Mouse (Mus musculus): ENCODE measurements around the gene Wwox. TPM values are rescaled to one million over a fixed set of nuclear protein-coding genes. Genes with fewer than 3 reads are reported as not detected.

The Wwox gene
- polyA plus RNA-seq, 1 experiment from 2014 or later, result 14.9 TPM

- Histone ChIP-seq H3K36me3 (ENCODE audit: control insufficient read depth, insufficient read depth, low read length) (no peaks in the 10 kb centered on the region), H3K9me3 (ENCODE audit: control insufficient read depth, low read length) (no peaks in the 10 kb centered on the region), H3K27me3 (replicated peaks; ENCODE audit: control insufficient read depth, insufficient read depth, low read length) (no peaks in the 10 kb centered on the region), H3K4me1 (ENCODE audit: control insufficient read depth, insufficient read depth, low read depth, low read length) (0 out of 2 replicates have a peak, but pooled peaks cover 3% of the 10 kb centered on the region), H3K4me2 (ENCODE audit: low read length) (no peak overlapping the region), H3K27ac (ENCODE audit: low read depth, low read length) (no peak overlapping the region), H3K4me3 (ENCODE audit: low read length) (no peak overlapping the region), H3K9ac (ENCODE audit: low read depth, low read length) (no peak overlapping the region)
- 78% methylated on average over 9 of the region's 9 CpGs for WGBS
- ATAC-seq, result no peak
Measured at GRCm38 (mm10) chr8:114941644-114942043, 502.2 kb downstream of the Wwox start.

DNA sequence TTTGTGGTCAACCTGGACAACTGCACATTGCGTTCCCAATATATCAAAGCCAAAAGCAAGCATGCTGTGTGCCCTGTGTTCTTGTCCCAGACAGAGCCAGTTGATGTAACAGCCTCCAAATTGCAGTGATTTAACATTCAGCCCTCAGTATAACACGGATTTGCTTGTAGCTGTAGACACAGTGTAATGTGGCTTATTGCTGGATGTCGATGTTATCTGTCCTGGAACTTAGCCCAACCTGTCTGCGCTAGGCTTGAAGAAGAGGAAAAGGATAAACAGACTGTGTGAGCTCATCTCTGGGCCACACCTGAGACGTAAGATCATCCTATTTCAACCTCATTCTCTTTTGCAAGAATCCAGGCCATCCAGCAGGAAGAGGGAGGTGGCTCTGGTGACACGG is 508.5 kb downstream of the Wwox start:
- no peaks in the 10 kb centered on the region for H3K4me1 ChIP-seq (ENCODE audit: control insufficient read depth, insufficient read depth, low read depth, low read length)
- no peak overlapping the region for H3K4me2 ChIP-seq (ENCODE audit: low read length)
- no peak overlapping the region for H3K9ac ChIP-seq (ENCODE audit: low read depth, low read length)
- H3K4me3 ChIP-seq (ENCODE audit: low read length), result no peak overlapping the region
- no peaks in the 10 kb centered on the region for H3K27me3 ChIP-seq (replicated peaks; ENCODE audit: control insufficient read depth, insufficient read depth, low read length)
- H3K36me3 ChIP-seq (ENCODE audit: control insufficient read depth, insufficient read depth, low read length), result no peaks in the 10 kb centered on the region
- no peak overlapping the region for H3K27ac ChIP-seq (ENCODE audit: low read depth, low read length)
- 69% methylated on average over 6 of the region's 6 CpGs for WGBS
- no peaks in the 10 kb centered on the region for H3K9me3 ChIP-seq (ENCODE audit: control insufficient read depth, low read length)
- ATAC-seq, result no peak

- Histone ChIP-seq H3K4me2 (ENCODE audit: low read length) (no peak overlapping the region), H3K4me3 (ENCODE audit: low read length) (no peak overlapping the region), H3K9me3 (ENCODE audit: control insufficient read depth, low read length) (no peaks in the 10 kb centered on the region), H3K4me1 (ENCODE audit: control insufficient read depth, insufficient read depth, low read depth, low read length) (no peaks in the 10 kb centered on the region), H3K36me3 (ENCODE audit: control insufficient read depth, insufficient read depth, low read length) (no peaks in the 10 kb centered on the region), H3K9ac (ENCODE audit: low read depth, low read length) (no peak overlapping the region), H3K27me3 (replicated peaks; ENCODE audit: control insufficient read depth, insufficient read depth, low read length) (no peaks in the 10 kb centered on the region), H3K27ac (ENCODE audit: low read depth, low read length) (no peak overlapping the region)
- ATAC-seq, result no peak
- 85% methylated on average over 8 of the region's 8 CpGs for WGBS
Measured at GRCm38 (mm10) chr8:114956377-114957168, 517.1 kb downstream of the Wwox start.

DNA sequence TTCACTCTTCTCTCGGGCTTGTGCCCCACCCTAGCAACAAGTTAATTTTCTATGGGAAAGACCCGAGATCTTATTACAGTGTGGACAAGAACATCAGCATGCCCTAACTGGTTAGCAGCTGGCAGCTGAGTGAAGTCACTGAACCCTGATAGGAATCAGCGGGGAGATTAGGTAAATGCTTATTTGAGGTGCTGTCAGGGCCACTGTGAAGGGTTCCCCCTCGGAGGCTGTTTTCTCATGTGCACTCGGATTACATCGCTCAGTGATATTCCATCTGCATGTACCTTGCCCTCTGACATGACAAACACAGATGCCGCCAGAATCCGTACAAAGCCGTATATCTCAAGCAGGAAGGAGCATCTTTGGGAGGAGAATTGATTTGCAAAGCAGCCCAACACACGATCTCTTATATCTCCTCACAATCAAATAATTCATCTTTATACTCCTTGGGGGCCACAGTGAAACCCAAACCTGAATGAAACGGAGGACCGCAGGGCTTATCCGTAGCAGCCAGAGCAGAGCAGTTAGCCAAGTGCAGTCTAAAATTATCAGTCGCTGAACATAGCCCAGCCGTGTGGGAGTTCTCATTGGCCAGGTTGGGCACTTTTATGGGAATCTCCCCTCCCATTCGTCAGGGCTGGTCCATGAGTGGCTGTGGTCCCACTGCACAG is 519.1 kb downstream of the Wwox start:
- no peak for ATAC-seq
- H3K4me1 ChIP-seq (ENCODE audit: control insufficient read depth, insufficient read depth, low read depth, low read length), result no peaks in the 10 kb centered on the region
- no peak overlapping the region for H3K27ac ChIP-seq (ENCODE audit: low read depth, low read length)
- no peaks in the 10 kb centered on the region for H3K27me3 ChIP-seq (replicated peaks; ENCODE audit: control insufficient read depth, insufficient read depth, low read length)
- H3K4me2 ChIP-seq (ENCODE audit: low read length), result no peak overlapping the region
- no peak overlapping the region for H3K4me3 ChIP-seq (ENCODE audit: low read length)
- WGBS, result 78% methylated on average over 16 of the region's 16 CpGs
- H3K9me3 ChIP-seq (ENCODE audit: control insufficient read depth, low read length), result no peaks in the 10 kb centered on the region
- H3K36me3 ChIP-seq (ENCODE audit: control insufficient read depth, insufficient read depth, low read length), result no peaks in the 10 kb centered on the region
- no peak overlapping the region for H3K9ac ChIP-seq (ENCODE audit: low read depth, low read length)

GRCm38 (mm10) chr8:114959406-114959805 is 520.0 kb downstream of the Wwox start:
- Histone ChIP-seq H3K9me3 (ENCODE audit: control insufficient read depth, low read length) (no peaks in the 10 kb centered on the region), H3K4me2 (ENCODE audit: low read length) (no peak overlapping the region), H3K36me3 (ENCODE audit: control insufficient read depth, insufficient read depth, low read length) (no peaks in the 10 kb centered on the region), H3K4me1 (ENCODE audit: control insufficient read depth, insufficient read depth, low read depth, low read length) (no peaks in the 10 kb centered on the region), H3K27me3 (replicated peaks; ENCODE audit: control insufficient read depth, insufficient read depth, low read length) (no peaks in the 10 kb centered on the region), H3K4me3 (ENCODE audit: low read length) (no peak overlapping the region), H3K27ac (ENCODE audit: low read depth, low read length) (no peak overlapping the region), H3K9ac (ENCODE audit: low read depth, low read length) (no peak overlapping the region)
- ATAC-seq, result no peak
- 83% methylated on average over 11 of the region's 11 CpGs for WGBS

GRCm38 (mm10) chr8:114962494-114962893 is 523.0 kb downstream of the Wwox start:
- no peak overlapping the region for H3K9ac ChIP-seq (ENCODE audit: low read depth, low read length)
- ATAC-seq, result no peak
- no peak overlapping the region for H3K4me3 ChIP-seq (ENCODE audit: low read length)
- no peak overlapping the region for H3K27ac ChIP-seq (ENCODE audit: low read depth, low read length)
- no peaks in the 10 kb centered on the region for H3K4me1 ChIP-seq (ENCODE audit: control insufficient read depth, insufficient read depth, low read depth, low read length)
- H3K9me3 ChIP-seq (ENCODE audit: control insufficient read depth, low read length), result no peaks in the 10 kb centered on the region
- WGBS, result 67% methylated on average over 1 of the region's 1 CpGs
- H3K36me3 ChIP-seq (ENCODE audit: control insufficient read depth, insufficient read depth, low read length), result no peaks in the 10 kb centered on the region
- H3K4me2 ChIP-seq (ENCODE audit: low read length), result no peak overlapping the region
- no peaks in the 10 kb centered on the region for H3K27me3 ChIP-seq (replicated peaks; ENCODE audit: control insufficient read depth, insufficient read depth, low read length)

GRCm38 (mm10) chr8:114963282-114963681 is 523.8 kb downstream of the Wwox start:
- Histone ChIP-seq H3K4me2 (ENCODE audit: low read length) (no peak overlapping the region), H3K9me3 (ENCODE audit: control insufficient read depth, low read length) (no peaks in the 10 kb centered on the region), H3K36me3 (ENCODE audit: control insufficient read depth, insufficient read depth, low read length) (no peaks in the 10 kb centered on the region), H3K27me3 (replicated peaks; ENCODE audit: control insufficient read depth, insufficient read depth, low read length) (no peaks in the 10 kb centered on the region), H3K9ac (ENCODE audit: low read depth, low read length) (no peak overlapping the region), H3K4me1 (ENCODE audit: control insufficient read depth, insufficient read depth, low read depth, low read length) (no peaks in the 10 kb centered on the region), H3K4me3 (ENCODE audit: low read length) (no peak overlapping the region), H3K27ac (ENCODE audit: low read depth, low read length) (no peak overlapping the region)
- ATAC-seq, result no peak
- WGBS, result 94% methylated on average over 4 of the region's 4 CpGs

DNA sequence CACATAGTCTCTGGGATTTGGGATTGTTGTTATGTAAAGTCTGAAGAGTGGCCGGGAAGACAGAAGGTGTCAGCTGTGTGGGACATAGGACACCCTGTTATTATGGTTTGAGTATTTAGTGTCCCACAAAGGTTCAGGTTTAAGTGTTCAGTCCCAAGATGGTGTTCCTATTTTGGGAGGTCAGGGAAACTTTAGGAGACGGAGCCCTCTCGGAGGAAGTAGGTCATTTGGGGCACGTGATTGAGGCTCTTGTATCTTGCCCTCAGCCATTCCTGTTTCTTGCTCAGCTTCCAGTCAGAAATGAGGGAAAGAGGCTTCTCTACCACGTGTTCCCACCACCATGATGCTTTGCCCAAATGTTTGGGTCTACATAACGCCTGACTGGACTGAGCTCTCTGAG is 524.8 kb downstream of the Wwox start:
- Histone ChIP-seq H3K36me3 (ENCODE audit: control insufficient read depth, insufficient read depth, low read length) (no peaks in the 10 kb centered on the region), H3K4me1 (ENCODE audit: control insufficient read depth, insufficient read depth, low read depth, low read length) (no peaks in the 10 kb centered on the region), H3K4me3 (ENCODE audit: low read length) (no peak overlapping the region), H3K9me3 (ENCODE audit: control insufficient read depth, low read length) (no peaks in the 10 kb centered on the region), H3K4me2 (ENCODE audit: low read length) (no peak overlapping the region), H3K27me3 (replicated peaks; ENCODE audit: control insufficient read depth, insufficient read depth, low read length) (no peaks in the 10 kb centered on the region), H3K9ac (ENCODE audit: low read depth, low read length) (no peak overlapping the region), H3K27ac (ENCODE audit: low read depth, low read length) (no peak overlapping the region)
- WGBS, result 91% methylated on average over 6 of the region's 6 CpGs
- no peak for ATAC-seq

DNA sequence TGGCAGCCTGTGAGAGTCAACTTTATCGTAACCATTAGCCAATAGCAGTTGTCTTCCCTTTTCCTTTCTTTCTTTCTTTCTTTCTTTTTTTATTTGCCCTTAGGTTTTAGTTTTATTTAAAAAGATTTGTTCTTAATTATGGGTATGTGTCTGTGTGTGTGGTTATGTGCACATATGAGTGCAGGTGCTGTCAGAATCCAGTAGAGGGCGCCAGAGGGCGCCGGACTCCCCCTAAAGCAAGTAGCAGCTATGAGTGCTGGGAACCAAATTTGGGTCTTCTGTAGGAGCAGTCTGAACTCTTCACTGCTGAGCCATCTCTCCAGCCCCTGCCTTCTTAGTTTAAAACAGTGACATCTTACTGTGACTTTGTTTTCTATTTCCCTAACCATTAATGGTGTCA is 529.4 kb downstream of the Wwox start:
- Histone ChIP-seq H3K9me3 (ENCODE audit: control insufficient read depth, low read length) (no peaks in the 10 kb centered on the region), H3K36me3 (ENCODE audit: control insufficient read depth, insufficient read depth, low read length) (no peaks in the 10 kb centered on the region), H3K4me2 (ENCODE audit: low read length) (no peak overlapping the region), H3K4me1 (ENCODE audit: control insufficient read depth, insufficient read depth, low read depth, low read length) (no peaks in the 10 kb centered on the region), H3K27ac (ENCODE audit: low read depth, low read length) (no peak overlapping the region), H3K9ac (ENCODE audit: low read depth, low read length) (no peak overlapping the region), H3K4me3 (ENCODE audit: low read length) (no peak overlapping the region), H3K27me3 (replicated peaks; ENCODE audit: control insufficient read depth, insufficient read depth, low read length) (no peaks in the 10 kb centered on the region)
- WGBS, result 85% methylated on average over 4 of the region's 4 CpGs
- no peak for ATAC-seq

Measured in hindbrain, embryonic 16.5 days (tissue).